Mouse (Mus musculus) CH12.LX (cell line): ENCODE results near the gene Brd3os.

Experiments used
- CHD2 ChIP-seq: IDR thresholded peaks from 2 replicates; pipeline ENCODE4 v1.6.1; 2011; ENCODE audit warnings: low read length, improper control_type of control experiment
- CTCF ChIP-seq, 2 experiments: IDR thresholded peaks in 1 of 2; conservative IDR thresholded peaks in 1 of 2; 2 replicates each; pipeline ENCODE4 v1.5.1; 2011 to 2012; ENCODE audit warnings: low read depth in 2 of 2, low read length in 2 of 2, improper control_type of control experiment in 1 of 2, inconsistent platforms in 1 of 2, mild to moderate bottlenecking in 1 of 2, moderate library complexity in 1 of 2
- E2F4 ChIP-seq: IDR thresholded peaks from 2 replicates; pipeline ENCODE4 v1.6.1; 2011; ENCODE audit warnings: low read depth, low read length, improper control_type of control experiment; ENCODE audit not compliant: insufficient replicate concordance
- EP300 ChIP-seq: IDR thresholded peaks from 2 replicates; pipeline ENCODE4 v1.6.1; 2011; ENCODE audit warnings: low read length, improper control_type of control experiment
- GABPA ChIP-seq: IDR thresholded peaks from 2 replicates; pipeline ENCODE4 v1.6.1; 2012; ENCODE audit warnings: low read depth, low read length, improper control_type of control experiment, inconsistent platforms; ENCODE audit not compliant: insufficient replicate concordance
- JUND ChIP-seq: conservative IDR thresholded peaks from 2 replicates; pipeline ENCODE4 v1.6.1; 2011; ENCODE audit warnings: low read depth, low read length, improper control_type of control experiment
- MEF2A ChIP-seq: IDR thresholded peaks from 2 replicates; pipeline ENCODE4 v1.6.1; 2014; ENCODE audit warnings: low read depth, mild to moderate bottlenecking, inconsistent platforms, low read length, improper control_type of control experiment, borderline replicate concordance
- MXI1 ChIP-seq: IDR thresholded peaks from 2 replicates; pipeline ENCODE4 v1.6.1; 2011; ENCODE audit warnings: mild to moderate bottlenecking, low read depth, low read length, improper control_type of control experiment
- POLR2A ChIP-seq: IDR thresholded peaks from 2 replicates; pipeline ENCODE4 v1.6.1; 2011; ENCODE audit warnings: low read depth, mild to moderate bottlenecking, improper control_type of control experiment, low read length
- RCOR1 ChIP-seq: conservative IDR thresholded peaks from 2 replicates; pipeline ENCODE4 v1.6.1; 2012; ENCODE audit warnings: low read depth, mild to moderate bottlenecking, inconsistent platforms, low read length, improper control_type of control experiment
- SMC3 ChIP-seq: IDR thresholded peaks from 2 replicates; pipeline ENCODE4 v1.6.1; 2011; ENCODE audit warnings: low read depth, low read length, improper control_type of control experiment
- TCF12 ChIP-seq: IDR thresholded peaks from 2 replicates; pipeline ENCODE4 v1.6.1; 2014; ENCODE audit warnings: low read depth, mild to moderate bottlenecking, inconsistent platforms, low read length, improper control_type of control experiment
- USF1 ChIP-seq: IDR thresholded peaks from 2 replicates; pipeline ENCODE4 v1.6.1; 2014; ENCODE audit warnings: low read depth, mild to moderate bottlenecking, inconsistent platforms, low read length, improper control_type of control experiment
- ZNF384 ChIP-seq: IDR thresholded peaks from 2 replicates; pipeline ENCODE4 v1.6.1; 2012; ENCODE audit warnings: low read depth, low read length, improper control_type of control experiment, inconsistent platforms

- TF ChIP-seq EP300 (no peak), CTCF (conservative IDR thresholded peaks at IDR 0.05 in 1 of 2, IDR thresholded peaks at IDR 0.05 in 1 of 2; ENCODE audit: low read depth in 2 of 2, low read length in 2 of 2) (no peak), ZNF384 (no peak), POLR2A (no peak), RCOR1 (no peak), JUND (no peak), MEF2A (no peak), TCF12 (no peak), GABPA (no peak), SMC3 (no peak), CHD2 (no peak), MXI1 (no peak), E2F4 (no peak), USF1 (no peak)
These were observed 31.8 kb downstream of the Brd3os start for GRCm38 (mm10) chr2:27473911-27474310.
